10 mouse cellular contexts compared by ENCODE assay signal in genomic region chr13:17836808-17837207, GRCm38 (mm10).
"Had no signal": no experiment of that assay in that cellular context is flagged by ENCODE, and none has a peak within 500 bp of the region (broad histone marks: within the 10 kb centered on the region; RNA-seq: fewer than 3 reads in every experiment).

No protein-coding gene starts in this region.

- DNase-seq: thymus, postnatal 25 days had no signal

- H3K27ac ChIP-seq: limb, embryonic 12.5 days; limb, embryonic 15.5 days; liver, embryonic 12.5 days; liver, embryonic 15.5 days; macrophage; midbrain, embryonic 12.5 days; midbrain, embryonic 15.5 days; stomach, embryonic 15.5 days had no signal

- ATAC-seq: liver, embryonic 12.5 days had no signal

- H3K4me2 ChIP-seq: limb, embryonic 12.5 days; limb, embryonic 15.5 days; liver, embryonic 12.5 days; liver, embryonic 15.5 days; midbrain, embryonic 12.5 days; midbrain, embryonic 15.5 days; stomach, embryonic 15.5 days had no signal

- H3K9me3 ChIP-seq: limb, embryonic 12.5 days; limb, embryonic 15.5 days; liver, embryonic 12.5 days; liver, embryonic 15.5 days; midbrain, embryonic 12.5 days; midbrain, embryonic 15.5 days; stomach, embryonic 15.5 days had no signal

- H3K27me3 ChIP-seq: limb, embryonic 12.5 days; limb, embryonic 15.5 days; liver, embryonic 12.5 days; liver, embryonic 15.5 days; midbrain, embryonic 12.5 days; midbrain, embryonic 15.5 days; stomach, embryonic 15.5 days had no signal

- H3K4me1 ChIP-seq: limb, embryonic 12.5 days; limb, embryonic 15.5 days; liver, embryonic 12.5 days; liver, embryonic 15.5 days; midbrain, embryonic 12.5 days; midbrain, embryonic 15.5 days had no signal

- H3K4me3 ChIP-seq: limb, embryonic 12.5 days; limb, embryonic 15.5 days; liver, embryonic 12.5 days; liver, embryonic 15.5 days; midbrain, embryonic 12.5 days; midbrain, embryonic 15.5 days; myocyte; stomach, embryonic 15.5 days had no signal

- H3K36me3 ChIP-seq: limb, embryonic 12.5 days; limb, embryonic 15.5 days; liver, embryonic 12.5 days; liver, embryonic 15.5 days; midbrain, embryonic 12.5 days; midbrain, embryonic 15.5 days; stomach, embryonic 15.5 days had no signal

- H3K9ac ChIP-seq: limb, embryonic 12.5 days; limb, embryonic 15.5 days; liver, embryonic 12.5 days; liver, embryonic 15.5 days; midbrain, embryonic 12.5 days; midbrain, embryonic 15.5 days; stomach, embryonic 15.5 days had no signal
